In the genomic region with DNA sequence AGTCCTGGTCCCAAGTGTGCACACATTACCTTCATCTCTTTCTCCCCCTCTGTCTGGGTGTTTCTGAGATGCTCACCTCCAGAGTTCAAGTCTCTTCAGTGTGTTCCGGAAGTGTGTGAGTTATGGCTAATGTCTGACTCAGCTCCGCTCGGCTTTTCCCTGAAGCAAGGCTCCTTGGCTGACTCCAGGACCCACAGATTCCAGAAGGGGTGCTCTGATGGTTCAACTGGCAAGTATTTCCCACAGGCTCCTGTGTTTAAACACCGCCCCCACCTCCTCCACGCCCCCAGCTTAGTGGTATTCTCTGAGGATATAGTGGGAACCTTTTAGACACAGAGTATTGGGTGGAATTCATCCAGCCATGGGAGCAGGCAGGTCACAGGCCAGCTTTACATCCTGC, we compare ENCODE assay signal across 15 mouse cellular contexts.
"Had no signal": no experiment of that assay in that cellular context is flagged by ENCODE, and none has a peak within 500 bp of the region (broad histone marks: within the 10 kb centered on the region; RNA-seq: fewer than 3 reads in every experiment).

No protein-coding gene starts in this region.

- DNase-seq: liver, postnatal 0 days; lung, adult 2 months; lung, postnatal 14 days; lung, postnatal 4 days; midbrain, embryonic 14.5 days; right cerebral cortex, postnatal 14 days; thymus, adult 18-20 months; thymus, postnatal 14 days; thymus, postnatal 36 days had no signal

- H3K27ac ChIP-seq: lung, embryonic 15.5 days; midbrain, embryonic 10.5 days; midbrain, embryonic 12.5 days; neural tube, embryonic 13.5 days; neural tube, embryonic 15.5 days had no signal

- H3K4me1 ChIP-seq: lung, embryonic 15.5 days; midbrain, embryonic 10.5 days; midbrain, embryonic 12.5 days; neural tube, embryonic 13.5 days; neural tube, embryonic 15.5 days had no signal

- H3K4me3 ChIP-seq: lung, embryonic 15.5 days; midbrain, embryonic 10.5 days; midbrain, embryonic 12.5 days; myocyte; neural tube, embryonic 13.5 days; neural tube, embryonic 15.5 days had no signal
